ENCODE assay signal across 24 mouse cellular contexts in the genomic region with DNA sequence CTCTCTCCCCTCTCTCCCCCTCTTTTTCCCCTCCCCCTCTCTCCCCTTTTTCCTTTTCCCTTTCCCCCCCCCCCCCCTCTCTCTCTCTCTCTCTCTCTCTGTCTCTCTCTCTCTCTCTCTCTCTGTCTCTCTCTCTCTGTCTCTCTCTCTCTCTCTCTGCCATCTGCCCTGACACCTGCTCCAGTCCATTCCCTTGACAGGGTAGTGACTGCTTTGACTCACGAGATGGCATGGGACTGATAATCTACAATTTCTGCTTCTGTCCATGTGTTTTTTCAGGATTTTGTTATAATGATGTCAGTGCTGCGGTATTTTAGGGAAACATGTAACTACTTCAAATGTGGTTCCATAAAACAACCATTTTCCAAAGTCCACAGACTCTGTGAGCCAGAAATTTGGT.
"Had no signal": no experiment of that assay in that cellular context is flagged by ENCODE, and none has a peak within 500 bp of the region (broad histone marks: within the 10 kb centered on the region; RNA-seq: fewer than 3 reads in every experiment).

No protein-coding gene starts in this region.

- H3K36me3 ChIP-seq: embryonic facial prominence, embryonic 10.5 days; embryonic facial prominence, embryonic 12.5 days; embryonic facial prominence, embryonic 13.5 days; embryonic facial prominence, embryonic 15.5 days; forebrain, embryonic 10.5 days; forebrain, embryonic 12.5 days; forebrain, embryonic 15.5 days had no signal

- H3K4me2 ChIP-seq: embryonic facial prominence, embryonic 12.5 days; embryonic facial prominence, embryonic 13.5 days; embryonic facial prominence, embryonic 15.5 days; forebrain, embryonic 12.5 days; forebrain, embryonic 13.5 days; forebrain, embryonic 15.5 days had no signal

- H3K4me1 ChIP-seq: embryonic facial prominence, embryonic 12.5 days; embryonic facial prominence, embryonic 13.5 days; embryonic facial prominence, embryonic 15.5 days; forebrain, embryonic 12.5 days had no signal

- H3K27me3 ChIP-seq: embryonic facial prominence, embryonic 12.5 days; embryonic facial prominence, embryonic 13.5 days; embryonic facial prominence, embryonic 15.5 days; forebrain, embryonic 12.5 days; forebrain, embryonic 13.5 days; forebrain, embryonic 15.5 days had no signal

- H3K4me3 ChIP-seq: embryonic facial prominence, embryonic 10.5 days; embryonic facial prominence, embryonic 12.5 days; embryonic facial prominence, embryonic 13.5 days; embryonic facial prominence, embryonic 15.5 days; erythroblast, embryonic 14.5 days; forebrain, embryonic 10.5 days; forebrain, embryonic 12.5 days; forebrain, embryonic 13.5 days; forebrain, embryonic 15.5 days; gastrocnemius, adult 2 months; heart, adult 2 months had no signal

- H3K27ac ChIP-seq: embryonic facial prominence, embryonic 10.5 days; embryonic facial prominence, embryonic 12.5 days; embryonic facial prominence, embryonic 13.5 days; embryonic facial prominence, embryonic 15.5 days; forebrain, embryonic 10.5 days; forebrain, embryonic 12.5 days; forebrain, embryonic 13.5 days; forebrain, embryonic 15.5 days; gastrocnemius, adult 2 months; heart, adult 2 months had no signal

- DNase-seq: cerebellum, adult 9-11 months; cerebellum, postnatal 10 days; cerebellum, postnatal 14 days; cerebellum, postnatal 25 days; cerebellum, postnatal 36 days; embryo, embryonic 11 days; forebrain, postnatal 0 days; gastrocnemius, adult 2 months; gastrocnemius, postnatal 10 days; gastrocnemius, postnatal 14 days; gastrocnemius, postnatal 25 days; gastrocnemius, postnatal 36 days; heart, adult 11 months; heart, adult 18-20 months; heart, adult 2 months had no signal
